ENCODE assay signal across 11 mouse cellular contexts in the genomic region with DNA sequence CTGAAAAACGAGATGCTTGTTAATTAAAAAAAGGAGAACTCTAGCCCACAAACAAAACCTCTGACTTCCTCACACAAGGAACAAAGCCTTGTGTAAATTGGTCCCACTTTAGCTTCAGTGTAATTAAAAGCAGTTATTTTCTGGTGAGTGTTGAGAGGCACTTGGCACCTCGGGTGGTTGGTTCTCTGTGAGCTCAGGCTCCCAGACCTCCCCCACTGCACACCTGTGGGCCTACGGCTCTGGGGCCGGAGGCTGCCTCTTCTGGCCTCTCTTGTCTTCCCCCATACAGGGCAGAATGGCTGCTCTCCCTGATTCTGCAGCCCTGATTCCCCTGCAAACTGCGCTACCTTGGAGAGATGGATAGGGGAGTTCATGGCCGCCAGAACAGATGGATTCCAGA. TPM values are rescaled to one million over a fixed set of nuclear protein-coding genes. Genes with fewer than 3 reads are reported as not detected.
DNase-seq lines count a peak whose midpoint lies in the region; ATAC-seq lines count a peak whose summit lies in the region.
"Had no signal": no experiment of that assay in that cellular context is flagged by ENCODE, and none has a peak within 500 bp of the region (broad histone marks: within the 10 kb centered on the region; RNA-seq: fewer than 3 reads in every experiment).

No protein-coding gene starts in this region.

- 78% methylated on average over 6 of the region's 6 CpGs for WGBS in heart, embryonic 10.5 days
- WGBS in midbrain, embryonic 13.5 days = 67% methylated on average over 6 of the region's 6 CpGs
- 84% methylated on average over 6 of the region's 6 CpGs for WGBS in midbrain, embryonic 11.5 days
- 40% methylated on average over 6 of the region's 6 CpGs for WGBS in embryonic facial prominence, embryonic 14.5 days
- WGBS in macrophage (ENCODE audit: missing documents) = 34% methylated on average over 6 of the region's 6 CpGs

- H3K4me1 ChIP-seq in heart, embryonic 10.5 days = peaks cover 23% of the 10 kb centered on the region
- peaks cover 50% of the 10 kb centered on the region for H3K4me1 ChIP-seq in midbrain, embryonic 13.5 days (replicated peaks)
- H3K4me1 ChIP-seq in midbrain, embryonic 11.5 days (ENCODE audit: control insufficient read depth, insufficient read depth, low read length) = peaks cover 7% of the 10 kb centered on the region; the same call in 1 of the 2 replicates
- peaks cover 5% of the 10 kb centered on the region for H3K4me1 ChIP-seq in embryonic facial prominence, embryonic 14.5 days (ENCODE audit: control insufficient read depth, insufficient read depth, low read length)

- peaks cover 75% of the 10 kb centered on the region for H3K36me3 ChIP-seq in heart, embryonic 10.5 days
- H3K36me3 ChIP-seq in midbrain, embryonic 13.5 days = peaks cover 48% of the 10 kb centered on the region
- peaks cover 16% of the 10 kb centered on the region for H3K36me3 ChIP-seq in midbrain, embryonic 11.5 days (ENCODE audit: control insufficient read depth, insufficient read depth, low read length)
- H3K36me3 ChIP-seq in embryonic facial prominence, embryonic 14.5 days (ENCODE audit: control insufficient read depth, insufficient read depth, low read length) = peaks cover 28% of the 10 kb centered on the region
- peaks cover 7% of the 10 kb centered on the region; the same call in 1 of the 2 replicates for H3K36me3 ChIP-seq in macrophage (ENCODE audit: inconsistent target)

- DNase-seq in heart, embryonic 10.5 days (ENCODE audit: low spot score) = peak; percentile 62
- no peak for DNase-seq in heart, postnatal 36 days
- no peak for DNase-seq in midbrain, embryonic 11.5 days (ENCODE audit: low spot score, missing footprints)
- peak; percentile 31 for DNase-seq in embryonic facial prominence, embryonic 14.5 days (ENCODE audit: low spot score)
- DNase-seq in urinary bladder, postnatal 36 days (ENCODE audit: low spot score in 2 of 2) = no peak
- DNase-seq: gastrocnemius, postnatal 14 days; kidney, adult 11 months had no signal

- H3K27ac ChIP-seq in heart, embryonic 10.5 days = no peak overlapping the region
- H3K27ac ChIP-seq in midbrain, embryonic 13.5 days = peak overlapping the region; percentile 64
- no peak overlapping the region for H3K27ac ChIP-seq in midbrain, embryonic 11.5 days (ENCODE audit: low read depth, low read length)
- H3K27ac ChIP-seq in embryonic facial prominence, embryonic 14.5 days (replicated peaks; ENCODE audit: low read depth, low read length) = peak overlapping the region; percentile 46; the same call in 1 of the 2 replicates
- peak overlapping the region; percentile 51 for H3K27ac ChIP-seq in macrophage

- H3K9ac ChIP-seq in midbrain, embryonic 13.5 days (replicated peaks) = no peak overlapping the region
- no peak overlapping the region for H3K9ac ChIP-seq in midbrain, embryonic 11.5 days (ENCODE audit: low read length)
- H3K9ac ChIP-seq in embryonic facial prominence, embryonic 14.5 days (ENCODE audit: low read depth, low read length) = 0 out of 2 replicates have a peak overlapping the region, but pooled peaks have one; percentile 17
- H3K9ac ChIP-seq: midbrain, embryonic 12.5 days had no signal

- H3K9me3 ChIP-seq in heart, embryonic 10.5 days = no peaks in the 10 kb centered on the region
- no peaks in the 10 kb centered on the region for H3K9me3 ChIP-seq in midbrain, embryonic 13.5 days
- no peaks in the 10 kb centered on the region for H3K9me3 ChIP-seq in midbrain, embryonic 11.5 days (ENCODE audit: control insufficient read depth, low read length)
- H3K9me3 ChIP-seq in embryonic facial prominence, embryonic 14.5 days (ENCODE audit: control insufficient read depth, low read length) = no peaks in the 10 kb centered on the region
- H3K9me3 ChIP-seq: midbrain, embryonic 12.5 days had no signal

- H3K27me3 ChIP-seq in heart, embryonic 10.5 days (ENCODE audit: insufficient read depth, poor library complexity, severe bottlenecking) = no peaks in the 10 kb centered on the region
- H3K27me3 ChIP-seq in midbrain, embryonic 13.5 days = no peaks in the 10 kb centered on the region
- no peaks in the 10 kb centered on the region for H3K27me3 ChIP-seq in midbrain, embryonic 11.5 days (ENCODE audit: control insufficient read depth, insufficient read depth, low read length)
- no peaks in the 10 kb centered on the region for H3K27me3 ChIP-seq in embryonic facial prominence, embryonic 14.5 days (replicated peaks; ENCODE audit: control insufficient read depth, insufficient read depth, low read length)
- H3K27me3 ChIP-seq: midbrain, embryonic 12.5 days had no signal

- no peak overlapping the region for H3K4me2 ChIP-seq in midbrain, embryonic 13.5 days (replicated peaks)
- H3K4me2 ChIP-seq in midbrain, embryonic 11.5 days = no peak overlapping the region
- no peak overlapping the region for H3K4me2 ChIP-seq in embryonic facial prominence, embryonic 14.5 days (ENCODE audit: low read depth, low read length)
- H3K4me2 ChIP-seq: midbrain, embryonic 12.5 days had no signal

- no peak for ATAC-seq in midbrain, embryonic 13.5 days
- no peak for ATAC-seq in midbrain, embryonic 11.5 days (ENCODE audit: low FRiP score)
- ATAC-seq in embryonic facial prominence, embryonic 14.5 days (ENCODE audit: low read depth) = peak; percentile 32
- ATAC-seq in monocyte, adult 5-6 weeks (replicated peaks; ENCODE audit: insufficient number of reproducible peaks, low FRiP score, low TSS enrichment, poor library complexity, severe bottlenecking) = no peak

- intact Hi-C loops in heart, postnatal 36 days (cut with DNase I) = no loop called here

- H3K4me3 ChIP-seq in heart, embryonic 10.5 days = no peak overlapping the region
- H3K4me3 ChIP-seq in midbrain, embryonic 13.5 days (replicated peaks) = no peak overlapping the region
- no peak overlapping the region for H3K4me3 ChIP-seq in midbrain, embryonic 11.5 days (ENCODE audit: low read depth, low read length)
- H3K4me3 ChIP-seq in embryonic facial prominence, embryonic 14.5 days (ENCODE audit: low read depth, low read length) = no peak overlapping the region
- no peak overlapping the region for H3K4me3 ChIP-seq in macrophage (ENCODE audit: inconsistent target)
- H3K4me3 ChIP-seq: midbrain, embryonic 12.5 days had no signal

- H3K79me2 ChIP-seq in macrophage (ENCODE audit: inconsistent target) = peaks cover 39% of the 10 kb centered on the region

RNA-seq across cellular contexts. Expression of a gene that starts 49.3 kb away (rescaled TPM):
- polyA plus RNA-seq in heart, embryonic 10.5 days (2016; fragmentation: Nextera tagmentation; extraction: Ambion mirVana) = 90.5 and 96.2 TPM in 2 replicates
- 10 to 100 TPM; 11.2 to 20.3 TPM for total RNA-seq in heart, postnatal 36 days (2021)
- polyA plus RNA-seq in midbrain, embryonic 13.5 days (2015; fragmentation: Nextera tagmentation; extraction: Ambion mirVana) = 156 and 159 TPM in 2 replicates
- 109 TPM in 2 replicates for polyA plus RNA-seq in midbrain, embryonic 11.5 days (2014; fragmentation: Nextera tagmentation; extraction: Ambion mirVana)
- 46.1 and 56.2 TPM in 2 replicates for polyA plus RNA-seq in embryonic facial prominence, embryonic 14.5 days (2014; fragmentation: Nextera tagmentation; extraction: Ambion mirVana)
- total RNA-seq in macrophage (2018; cell fraction: chromatin; rRNA removed) = 1,000 to 10,000 TPM in 1 of 26 experiments, 100 to 1,000 TPM in 14, 10 to 100 TPM in 11; 65.8 to 1,056 (median 152) TPM
- 100 to 1,000 TPM in 2 of 26 experiments, 10 to 100 TPM in 24; 32.3 to 169 (median 53.6) TPM for total RNA-seq in macrophage (2018; cell fraction: cytosol; rRNA removed)
- total RNA-seq in macrophage (2018; cell fraction: nucleus; rRNA removed) = 100 to 1,000 TPM in 18 of 26 experiments, 10 to 100 TPM in 8; 75.5 to 593 (median 137) TPM
- 34.2 to 43.0 TPM (median 36.4 TPM) in 3 replicates for polyA plus RNA-seq in macrophage (2018)
- 60.2 to 115 TPM (median 76.1 TPM) in 3 replicates for total RNA-seq in monocyte, adult 5-6 weeks (2017)

Comparison
In these comparisons a context has a peak if more than half of its experiments do, and no peak if none do; other contexts are left out.
1. DNase-seq: peak in heart, embryonic 10.5 days (single experiment) and embryonic facial prominence, embryonic 14.5 days (single experiment); none in heart, postnatal 36 days (0 of 2), midbrain, embryonic 11.5 days (single experiment) and urinary bladder, postnatal 36 days (0 of 2).
2. H3K27ac ChIP-seq: peak in midbrain, embryonic 13.5 days (single experiment), embryonic facial prominence, embryonic 14.5 days (single experiment) and macrophage (single experiment); none in heart, embryonic 10.5 days (single experiment) and midbrain, embryonic 11.5 days (single experiment).